Mouse (Mus musculus): ENCODE data around the gene Mtmr10. TPM values are rescaled to one million over a fixed set of nuclear protein-coding genes. Genes with fewer than 3 reads are reported as not detected.

Gene Mtmr10
- polyA plus RNA-seq, 1 experiment = 13.9 TPM

DNA sequence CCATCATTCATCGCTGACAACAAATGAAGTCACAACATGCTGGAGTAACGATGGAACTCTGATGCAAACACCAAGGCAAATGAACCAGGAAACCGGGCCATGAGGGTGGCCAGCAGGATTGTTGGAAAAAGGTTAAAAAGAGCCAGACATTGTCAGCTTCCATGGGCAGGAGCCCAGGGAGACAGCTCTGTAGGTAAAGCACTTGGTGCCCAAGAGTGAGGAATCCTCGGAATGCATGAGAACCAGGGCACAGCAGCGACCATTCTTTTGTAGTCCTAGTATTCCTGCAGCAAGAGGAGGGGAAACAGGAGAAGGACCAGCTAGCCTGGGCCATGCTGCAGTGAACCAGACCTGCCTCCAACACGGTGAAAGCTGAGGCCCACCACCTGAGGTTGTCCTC, 71.2 kb downstream of the Mtmr10 start:
- no peak overlapping the region for H3K4me3 ChIP-seq (replicated peaks; ENCODE audit: extremely low read depth, low read depth, low read length)
- DNase-seq = no peak
- 73% methylated on average over 6 of the region's 6 CpGs for WGBS
- TF ChIP-seq CTCF (IDR thresholded peaks at IDR 0.05; ENCODE audit: insufficient read depth, low read length) (no peak), POLR2A (IDR thresholded peaks at IDR 0.05; ENCODE audit: borderline replicate concordance, extremely low read depth, low read depth, low read length) (no peak)
- H3K4me1 ChIP-seq (ENCODE audit: control insufficient read depth, insufficient read depth, low read length) = peaks cover 11% of the 10 kb centered on the region

- Histone ChIP-seq H3K4me3 (replicated peaks; ENCODE audit: extremely low read depth, low read depth, low read length) (no peak overlapping the region), H3K4me1 (ENCODE audit: control insufficient read depth, insufficient read depth, low read length) (peaks cover 11% of the 10 kb centered on the region)
- TF ChIP-seq POLR2A (IDR thresholded peaks at IDR 0.05; ENCODE audit: borderline replicate concordance, extremely low read depth, low read depth, low read length) = no peak
- no peak for TF ChIP-seq CTCF (IDR thresholded peaks at IDR 0.05; ENCODE audit: insufficient read depth, low read length)
- DNase-seq = no peak
- 73% methylated on average over 20 of the region's 20 CpGs for WGBS
These were observed 72.6 kb downstream of the Mtmr10 start for GRCm38 (mm10) chr7:64359943-64360585.

- DNase-seq = no peak
- WGBS = 59% methylated on average over 3 of the region's 3 CpGs
- TF ChIP-seq CTCF (IDR thresholded peaks at IDR 0.05; ENCODE audit: insufficient read depth, low read length) = no peak
- TF ChIP-seq POLR2A (IDR thresholded peaks at IDR 0.05; ENCODE audit: borderline replicate concordance, extremely low read depth, low read depth, low read length) = no peak
- no peak overlapping the region for H3K4me3 ChIP-seq (replicated peaks; ENCODE audit: extremely low read depth, low read depth, low read length)
- peaks cover 11% of the 10 kb centered on the region for H3K4me1 ChIP-seq (ENCODE audit: control insufficient read depth, insufficient read depth, low read length)
These were observed 73.1 kb downstream of the Mtmr10 start for GRCm38 (mm10) chr7:64360586-64360945.

GRCm38 (mm10) chr7:64365863-64366262, 78.4 kb downstream of the Mtmr10 start:
- TF ChIP-seq POLR2A (IDR thresholded peaks at IDR 0.05; ENCODE audit: borderline replicate concordance, extremely low read depth, low read depth, low read length) (no peak), CTCF (IDR thresholded peaks at IDR 0.05; ENCODE audit: insufficient read depth, low read length) (no peak)
- Histone ChIP-seq H3K4me1 (ENCODE audit: control insufficient read depth, insufficient read depth, low read length) (no peaks in the 10 kb centered on the region), H3K4me3 (replicated peaks; ENCODE audit: extremely low read depth, low read depth, low read length) (no peak overlapping the region)
- WGBS = 72% methylated on average over 5 of the region's 5 CpGs
- no peak for DNase-seq

DNA sequence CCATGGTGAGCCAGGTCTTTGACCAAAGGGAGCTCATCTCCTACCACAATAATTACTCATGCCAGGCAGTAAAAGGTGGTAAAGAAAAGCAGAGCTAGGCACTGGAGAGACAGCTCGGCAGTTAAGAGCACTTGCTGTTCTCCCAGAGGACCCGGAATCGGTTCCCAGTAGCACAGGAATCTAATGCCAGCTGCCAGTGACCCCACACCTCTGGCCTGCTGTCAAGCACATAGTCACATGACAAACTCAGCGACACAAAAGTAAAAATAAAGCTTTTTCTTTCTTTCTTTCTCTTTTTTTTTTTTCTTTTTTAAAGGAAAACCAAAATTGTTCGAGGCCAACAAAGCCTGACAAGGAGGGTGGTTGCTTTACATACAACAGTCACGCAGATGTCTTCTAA, 82.4 kb downstream of the Mtmr10 start:
- WGBS = 77% methylated on average over 6 of the region's 6 CpGs

DNA sequence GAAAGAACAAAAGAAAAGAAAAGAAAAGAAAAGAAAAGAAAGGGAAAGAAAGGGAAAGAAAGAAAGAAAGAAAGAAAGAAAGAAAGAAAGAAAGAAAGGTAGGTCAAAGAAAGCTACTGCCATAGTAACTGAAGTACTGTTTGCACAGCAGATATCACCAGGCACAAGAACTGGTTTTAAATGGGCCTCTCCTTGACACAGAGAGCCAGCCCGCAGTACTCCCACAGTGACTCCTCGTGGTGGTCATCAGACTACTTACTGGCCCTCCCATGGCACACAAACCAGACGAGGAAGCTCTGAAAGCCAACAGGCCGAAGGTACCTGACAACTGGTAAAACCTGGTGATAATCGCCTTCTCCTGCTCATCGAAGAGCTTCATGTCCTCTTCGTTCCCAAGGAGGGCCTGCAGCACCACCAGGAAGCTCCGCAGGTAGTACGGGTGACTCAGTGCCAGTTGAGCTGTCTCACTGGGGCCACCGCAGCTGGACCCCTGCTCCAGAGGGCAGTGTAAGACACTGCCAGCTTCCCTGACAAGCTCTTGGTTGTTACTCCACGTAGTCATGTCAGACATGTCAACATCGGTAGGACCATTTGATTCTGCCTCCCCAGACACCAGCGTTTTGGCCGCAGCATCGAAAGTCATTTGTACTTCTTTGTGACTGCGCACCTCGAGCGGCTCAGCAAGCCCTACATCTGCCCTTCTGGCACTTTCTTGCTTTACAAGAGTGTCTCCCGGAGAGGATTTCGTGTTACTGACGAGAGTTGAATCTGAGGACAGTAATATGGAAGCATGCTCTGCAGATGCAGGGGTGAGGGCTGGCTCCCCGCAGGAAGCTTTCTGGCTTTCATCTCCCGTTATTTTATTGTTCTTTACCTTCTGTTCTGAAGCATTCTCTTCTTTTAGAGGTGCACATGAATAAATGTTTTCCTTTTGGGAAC, 84.8 kb downstream of the Mtmr10 start:
- H3K4me1 ChIP-seq (ENCODE audit: control insufficient read depth, insufficient read depth, low read length) = no peaks in the 10 kb centered on the region
- WGBS = 87% methylated on average over 23 of the region's 23 CpGs
- no peak for TF ChIP-seq CTCF (IDR thresholded peaks at IDR 0.05; ENCODE audit: insufficient read depth, low read length)
- no peak for TF ChIP-seq POLR2A (IDR thresholded peaks at IDR 0.05; ENCODE audit: borderline replicate concordance, extremely low read depth, low read depth, low read length)
- DNase-seq = no peak
- H3K4me3 ChIP-seq (replicated peaks; ENCODE audit: extremely low read depth, low read depth, low read length) = no peak overlapping the region

More for the DNA sequence above, 82.4 kb downstream of the Mtmr10 start:
- no peak for DNase-seq
- no peaks in the 10 kb centered on the region for H3K4me1 ChIP-seq (ENCODE audit: control insufficient read depth, insufficient read depth, low read length)
- no peak overlapping the region for H3K4me3 ChIP-seq (replicated peaks; ENCODE audit: extremely low read depth, low read depth, low read length)
- TF ChIP-seq POLR2A (IDR thresholded peaks at IDR 0.05; ENCODE audit: borderline replicate concordance, extremely low read depth, low read depth, low read length) (no peak), CTCF (IDR thresholded peaks at IDR 0.05; ENCODE audit: insufficient read depth, low read length) (no peak)

DNA sequence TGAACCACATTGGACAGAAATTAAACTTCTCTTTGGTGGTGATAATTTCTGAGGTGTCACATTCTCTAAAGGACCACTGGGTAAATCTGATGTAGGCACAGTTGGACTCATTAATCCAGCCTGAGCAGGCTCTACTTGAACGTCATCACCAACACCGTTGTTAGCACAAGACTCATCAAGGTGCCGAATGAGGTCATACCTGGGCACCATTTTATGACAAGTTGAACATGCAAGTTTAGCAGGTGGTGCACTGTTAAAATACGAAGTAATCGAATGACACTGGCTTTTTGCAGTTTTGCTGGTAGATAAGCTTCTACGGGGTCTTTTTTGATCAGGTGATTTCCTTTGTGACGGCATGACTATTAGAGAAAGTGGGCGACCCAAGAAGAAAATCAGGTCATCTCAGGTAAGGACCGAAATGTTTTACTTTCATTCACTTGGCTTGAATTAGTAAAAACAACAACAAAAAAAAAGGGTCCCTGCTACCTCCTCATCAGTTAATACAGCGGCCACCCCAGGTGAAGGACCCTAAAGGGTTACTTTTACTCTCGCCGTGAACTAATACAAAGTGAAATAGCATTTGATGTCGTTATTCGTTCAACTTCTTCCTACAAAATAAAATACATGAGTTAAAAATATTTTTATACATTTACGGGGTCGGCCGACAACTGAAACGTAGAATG, 85.8 kb downstream of the Mtmr10 start:
- DNase-seq = no peak
- TF ChIP-seq POLR2A (IDR thresholded peaks at IDR 0.05; ENCODE audit: borderline replicate concordance, extremely low read depth, low read depth, low read length) = no peak
- TF ChIP-seq CTCF (IDR thresholded peaks at IDR 0.05; ENCODE audit: insufficient read depth, low read length) = no peak
- Histone ChIP-seq H3K4me3 (replicated peaks; ENCODE audit: extremely low read depth, low read depth, low read length) (peak overlapping the region; percentile 97), H3K4me1 (ENCODE audit: control insufficient read depth, insufficient read depth, low read length) (no peaks in the 10 kb centered on the region)
- 6% methylated on average over 18 of the region's 18 CpGs for WGBS

GRCm38 (mm10) chr7:64373830-64374562, 86.5 kb downstream of the Mtmr10 start, which contains the start of gene Fan1:
Gene Fan1 (minus strand): TSS chr7:64374095.
- Histone ChIP-seq H3K4me1 (ENCODE audit: control insufficient read depth, insufficient read depth, low read length) (no peaks in the 10 kb centered on the region), H3K4me3 (replicated peaks; ENCODE audit: extremely low read depth, low read depth, low read length) (peak within 1 kb of the TSS; percentile 97)
- peak; percentile 88 for DNase-seq
- WGBS = 5% methylated on average over 27 of the region's 27 CpGs
- peak; percentile 95 for TF ChIP-seq POLR2A (IDR thresholded peaks at IDR 0.05; ENCODE audit: borderline replicate concordance, extremely low read depth, low read depth, low read length)
- TF ChIP-seq CTCF (IDR thresholded peaks at IDR 0.05; ENCODE audit: insufficient read depth, low read length) = 0 out of 2 replicates have a peak, but pooled peaks have one; percentile 8

Other genes with a start within 250 kb of the Mtmr10 start
- gene Trpm1, start 133.8 kb upstream of the Mtmr10 start, polyA plus RNA-seq (2012; rRNA removed) = 0.22 and 0.41 TPM in 2 replicates
- 2.7 and 3.8 TPM in 2 replicates for gene Fan1, start 86.4 kb downstream of the Mtmr10 start, polyA plus RNA-seq (2012; rRNA removed)
- 0.51 and 1.3 TPM in 2 replicates for gene Mphosph10, start 104.6 kb downstream of the Mtmr10 start, polyA plus RNA-seq (2012; rRNA removed)
- 21.0 and 21.1 TPM in 2 replicates for gene Mcee, start 105.0 kb downstream of the Mtmr10 start, polyA plus RNA-seq (2012; rRNA removed)
- gene Apba2, start 214.1 kb downstream of the Mtmr10 start, polyA plus RNA-seq (2012; rRNA removed) = 1.3 and 1.8 TPM in 2 replicates

Data from lung, adult 2 months (tissue).